Mouse (Mus musculus) adrenal gland, postnatal 36 days (tissue): ENCODE measurements at regions not wholly inside any gene's neighbourhood (a gene's known extent, or its start where the extent isn't known, plus 50 kb on each side); places are given as distances from the start of the nearest gene placed in this dataset.

Source experiments
- DNase-seq, 2 experiments: peaks; one replicate each; pipeline ENCODE4 v3.0.0; 2021; ENCODE audit warnings: mixed read lengths in 1 of 2

DNA sequence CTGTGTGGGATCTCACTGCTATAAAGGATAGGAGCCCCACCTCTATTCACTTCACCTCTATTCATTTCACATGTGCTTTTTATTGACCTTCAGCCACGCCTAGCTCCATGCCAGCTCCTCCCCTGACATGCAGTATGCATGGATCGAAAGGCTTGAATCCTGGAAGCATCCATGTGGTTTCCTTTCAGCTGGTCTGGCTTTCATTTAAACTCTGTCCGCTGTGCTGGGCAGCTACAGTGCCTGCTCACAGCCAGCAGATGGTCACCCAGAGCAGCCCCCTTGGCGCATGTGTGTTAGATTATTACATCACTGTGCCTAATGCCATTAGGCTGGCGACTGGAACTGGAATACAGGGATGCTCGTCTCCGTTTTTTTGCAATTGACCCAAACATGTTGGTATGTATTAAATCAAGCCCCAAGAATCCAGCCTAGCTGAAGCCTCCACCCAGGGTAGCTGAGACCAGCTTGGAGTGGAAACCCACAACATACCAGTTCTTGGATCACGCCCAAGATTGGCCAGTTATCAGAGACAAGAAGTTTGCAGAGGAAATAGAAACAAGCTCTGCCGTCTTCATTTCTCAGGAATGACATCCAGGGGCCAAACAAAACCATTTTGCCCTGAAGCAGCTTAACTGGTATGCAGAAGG lies 113.2 kb downstream of the Inhbb start:
- no peak for DNase-seq

DNA sequence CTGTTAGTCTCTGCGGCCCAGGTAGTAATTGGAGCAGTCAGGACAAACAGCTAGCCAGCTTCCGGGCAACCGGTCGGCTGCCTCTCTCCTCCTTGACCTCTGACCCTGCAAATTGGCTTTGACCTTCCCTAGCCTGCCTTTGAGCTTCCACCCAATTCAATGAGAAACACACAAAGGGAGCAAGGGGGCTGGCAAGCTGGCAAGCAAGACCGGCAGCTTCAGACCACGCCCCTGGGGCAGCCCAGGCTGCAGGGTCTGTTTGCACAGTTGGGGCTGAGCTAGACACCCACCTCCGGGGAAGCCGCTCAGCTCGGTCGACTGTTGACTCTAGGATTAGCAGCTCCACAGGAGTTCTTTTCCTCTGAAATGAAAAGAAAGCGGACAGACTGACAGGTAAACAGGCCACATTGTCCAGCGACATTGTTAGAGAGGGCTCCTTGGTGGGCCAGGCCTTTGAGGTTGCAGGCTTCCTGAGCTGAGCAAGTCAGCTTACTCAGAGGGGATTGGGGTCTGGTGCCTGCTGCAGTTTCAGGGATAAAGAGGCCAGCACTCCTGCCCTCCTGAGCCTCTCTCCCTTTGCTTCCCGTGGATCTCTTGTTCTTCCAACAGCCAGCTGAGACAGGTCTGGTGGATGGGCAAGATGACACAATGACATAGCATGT lies 116.6 kb downstream of the Inhbb start:
- DNase-seq: no peak

DNA sequence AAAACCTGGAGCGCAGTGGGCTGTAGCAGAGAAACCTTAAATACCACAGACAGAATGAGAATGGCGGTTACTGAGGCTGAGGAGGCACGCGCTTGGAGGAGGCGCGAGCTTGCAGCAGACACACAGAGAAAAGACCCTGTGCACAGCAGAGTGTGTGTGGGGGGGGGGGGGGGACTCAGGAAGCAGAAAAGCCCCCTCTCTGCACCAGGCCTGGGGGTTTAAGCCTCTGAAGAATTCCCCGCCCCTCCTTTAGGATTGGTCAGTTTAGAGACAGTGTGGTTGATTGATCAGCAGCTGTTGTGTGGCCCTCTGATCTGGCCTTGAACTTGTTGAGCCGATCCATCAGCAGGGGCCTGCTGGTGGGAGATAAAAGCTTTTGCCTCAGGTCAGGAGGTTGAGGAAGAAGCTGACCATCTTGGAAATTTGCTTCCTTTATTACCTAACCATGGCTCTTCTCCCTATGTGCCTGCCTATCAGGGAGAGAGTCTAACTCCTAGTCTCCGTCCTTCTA lies 117.5 kb downstream of the Inhbb start:
- no peak for DNase-seq

DNA sequence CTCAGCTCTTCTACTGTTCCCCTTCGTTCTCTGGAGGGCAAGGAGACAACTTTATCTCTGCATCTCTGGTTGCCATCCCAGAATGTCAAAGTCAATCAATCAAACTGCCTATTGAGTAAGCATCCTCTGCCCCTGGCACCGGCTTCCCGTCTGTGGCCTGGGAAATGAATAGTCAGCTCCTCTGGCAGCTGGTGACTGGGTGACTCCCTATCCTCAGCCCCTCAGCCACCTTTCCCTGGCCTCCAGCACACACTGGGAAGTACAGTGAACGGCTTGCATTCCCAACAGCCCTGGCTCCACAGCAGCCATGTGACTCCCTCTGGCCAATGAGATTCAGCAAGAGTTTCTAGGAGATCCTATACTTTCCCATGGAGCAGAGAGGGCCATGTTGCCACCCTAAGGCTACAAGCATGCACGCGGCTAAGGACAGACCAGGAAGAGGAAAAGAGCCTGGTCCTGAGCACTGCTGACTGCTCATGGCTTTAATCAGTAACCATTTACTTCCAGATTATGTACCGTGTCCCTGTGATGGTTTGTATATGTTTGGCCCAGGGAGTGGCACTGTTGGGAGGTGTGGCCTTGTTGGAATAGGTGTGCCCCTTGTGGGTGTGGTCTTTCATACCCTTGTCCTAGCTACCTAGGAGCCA lies 119.6 kb downstream of the Inhbb start:
- peak; percentile 55 to 66 for DNase-seq

DNA sequence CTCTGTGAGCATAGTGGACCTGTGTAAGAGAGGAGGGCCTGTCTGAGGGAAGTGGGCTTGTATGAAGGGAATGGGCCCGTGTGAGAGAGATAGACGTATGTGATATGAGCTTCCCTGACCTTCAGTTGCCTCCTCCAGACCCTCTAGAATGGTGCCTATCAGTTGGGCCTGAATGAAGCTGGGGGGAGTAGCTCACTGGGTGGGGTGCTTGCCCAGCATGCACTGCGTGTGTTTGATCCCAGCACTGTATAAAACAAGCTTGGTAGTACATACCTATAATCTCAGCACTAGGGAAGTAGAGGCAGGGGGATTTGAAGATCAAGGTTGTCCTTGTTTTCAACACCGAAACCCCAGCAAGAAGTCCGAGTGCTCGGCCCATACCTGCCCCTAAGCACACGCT lies 120.1 kb downstream of the Inhbb start:
- no peak for DNase-seq

DNA sequence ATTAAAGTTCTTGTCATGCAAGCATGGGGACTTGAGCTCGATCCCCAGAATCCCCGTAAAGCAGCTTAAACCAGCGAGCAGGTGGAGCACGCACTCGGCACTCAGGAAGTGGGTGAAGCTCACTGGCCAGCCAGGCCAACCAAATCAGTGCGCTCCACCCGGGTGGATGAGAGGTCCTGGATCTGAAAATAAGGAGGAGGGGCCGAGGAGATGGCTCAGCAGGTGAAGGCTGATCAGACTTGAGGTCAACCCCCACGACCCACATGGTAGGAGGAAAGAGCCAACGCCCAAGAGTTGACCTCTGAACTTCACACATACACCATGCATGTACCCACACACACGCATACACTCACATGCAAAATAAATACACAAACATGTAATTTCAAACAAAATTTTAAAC lies 120.8 kb downstream of the Inhbb start:
- no peak for DNase-seq

DNA sequence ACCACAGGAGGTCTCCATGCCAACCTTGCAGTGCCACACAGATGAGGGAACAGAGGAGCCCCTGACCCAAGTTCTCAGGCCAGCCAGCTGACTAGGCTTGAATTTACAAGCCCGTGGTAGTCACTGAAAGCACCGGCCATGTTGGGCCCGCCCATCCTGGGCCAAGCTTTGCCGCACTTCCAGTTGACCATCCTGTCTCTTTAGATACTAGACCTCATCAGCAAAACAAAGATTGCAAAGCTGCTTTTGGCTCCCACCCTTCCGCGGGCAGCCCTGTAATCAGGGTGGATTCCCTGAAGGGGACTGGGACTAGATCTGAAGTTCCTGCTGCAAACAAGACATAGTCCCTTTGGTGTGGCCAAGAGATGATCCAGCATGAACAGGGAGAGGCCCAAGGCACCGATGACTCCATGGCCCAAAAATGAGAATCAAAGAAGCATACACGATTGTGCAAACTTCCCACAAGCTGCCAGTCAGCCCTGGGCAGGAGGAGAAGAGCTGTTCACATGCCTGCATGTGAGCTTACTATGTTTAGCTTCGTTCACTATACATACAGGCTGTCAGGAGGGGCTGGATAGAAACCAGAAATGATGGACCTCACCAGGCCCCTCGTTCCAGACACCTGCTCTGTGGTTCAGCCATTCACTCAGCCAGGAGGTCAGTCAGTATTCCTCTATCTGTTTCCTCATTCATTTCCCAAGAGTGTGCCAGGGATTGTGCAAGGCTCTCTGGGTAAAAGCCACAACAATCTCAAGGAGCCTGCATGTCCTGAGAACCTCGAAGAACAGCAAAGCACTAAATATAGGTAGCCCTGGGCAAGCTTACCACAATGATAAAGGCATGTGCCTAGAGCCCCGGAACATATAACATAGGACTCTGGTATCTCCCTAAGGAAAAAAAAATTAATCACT lies 122.0 kb downstream of the Inhbb start:
- DNase-seq: peak; percentile 42 to 45

DNA sequence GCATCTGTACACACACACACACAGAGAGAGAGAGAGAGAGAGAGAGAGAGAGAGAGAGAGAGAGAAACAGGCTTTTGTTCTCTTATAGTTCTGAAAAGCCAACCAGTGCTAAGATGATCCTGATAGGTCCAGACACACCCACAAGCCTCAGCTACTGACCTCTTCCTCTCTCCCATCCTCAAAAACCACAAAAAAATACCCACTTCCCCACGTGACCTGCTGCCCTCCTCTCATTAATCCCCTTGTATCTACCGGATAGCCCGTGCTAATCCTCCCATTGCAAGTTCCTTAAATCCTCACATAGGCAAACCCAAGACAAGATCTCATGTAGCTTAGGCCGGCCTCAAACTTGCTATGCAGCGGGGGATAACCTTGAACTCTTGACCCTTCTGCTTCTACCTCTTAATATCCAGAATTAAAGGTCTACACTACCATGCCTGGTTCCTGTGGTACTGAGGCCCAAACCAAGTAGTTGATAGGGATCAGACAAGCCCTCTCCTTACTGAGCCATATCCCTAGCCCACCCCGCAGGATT lies 123.3 kb downstream of the Inhbb start:
- DNase-seq: no peak

DNA sequence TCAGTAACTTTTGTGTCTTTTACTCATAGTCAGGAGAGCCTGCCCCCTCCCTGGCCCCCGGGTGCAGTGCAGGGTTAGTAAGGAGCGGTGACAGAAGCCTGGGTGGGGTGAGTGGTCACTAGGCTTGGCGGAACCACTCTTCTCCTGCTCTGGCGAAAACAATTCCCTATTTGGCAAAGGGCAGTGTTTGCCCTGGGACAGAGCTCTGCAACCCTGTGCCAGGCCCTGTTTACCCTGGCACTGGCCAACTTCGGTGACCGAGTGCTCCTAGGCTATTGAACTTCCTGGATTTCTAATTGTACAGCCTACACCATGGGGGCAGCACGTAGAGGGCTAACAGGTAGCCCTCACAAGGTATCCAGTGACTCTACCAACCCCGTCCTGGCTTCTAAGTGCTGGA lies 126.9 kb downstream of the Inhbb start:
- peak in 1 of 2 experiments; percentile 35 for DNase-seq

DNA sequence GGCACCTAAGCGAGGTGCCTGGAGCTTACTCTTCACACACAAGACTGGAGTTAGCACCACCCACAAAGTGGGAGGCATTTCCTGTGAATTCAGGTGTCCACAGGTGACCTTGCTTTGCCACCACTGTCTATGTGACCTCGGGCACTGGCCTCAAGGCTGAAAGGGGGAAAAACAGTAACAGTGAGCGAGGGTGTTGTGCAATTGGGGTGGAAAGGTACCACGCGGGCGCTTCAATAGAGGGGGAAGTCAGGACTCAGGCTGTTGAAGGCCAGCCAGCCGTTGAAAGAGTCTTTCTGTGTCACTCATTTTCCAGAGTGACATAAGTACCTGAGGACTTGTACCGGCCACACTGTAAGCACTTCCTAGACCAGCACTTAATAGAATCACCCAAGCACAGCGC lies 128.2 kb downstream of the Inhbb start:
- peak in 1 of 2 experiments; percentile 26 for DNase-seq

DNA sequence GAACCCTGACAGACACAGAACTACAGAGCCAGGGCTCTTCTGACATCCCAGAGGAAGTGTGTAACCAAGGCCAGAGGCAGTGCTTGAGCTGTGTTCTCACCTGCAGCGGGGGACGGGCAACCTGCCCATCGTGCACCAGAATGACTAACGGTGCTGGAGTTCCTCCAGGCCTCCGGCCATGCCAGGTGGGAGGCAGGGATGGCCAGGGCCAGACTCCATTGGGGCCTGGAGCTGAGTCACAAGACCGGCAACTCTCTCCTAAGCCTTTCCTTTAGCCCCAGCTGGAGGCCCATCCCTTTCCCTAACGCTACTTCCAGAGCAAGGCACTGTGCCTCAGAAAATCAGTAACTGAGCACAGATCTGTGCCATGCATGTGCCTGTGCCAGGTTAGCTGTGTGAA lies 129.8 kb downstream of the Inhbb start:
- peak; percentile 74 to 82 for DNase-seq

DNA sequence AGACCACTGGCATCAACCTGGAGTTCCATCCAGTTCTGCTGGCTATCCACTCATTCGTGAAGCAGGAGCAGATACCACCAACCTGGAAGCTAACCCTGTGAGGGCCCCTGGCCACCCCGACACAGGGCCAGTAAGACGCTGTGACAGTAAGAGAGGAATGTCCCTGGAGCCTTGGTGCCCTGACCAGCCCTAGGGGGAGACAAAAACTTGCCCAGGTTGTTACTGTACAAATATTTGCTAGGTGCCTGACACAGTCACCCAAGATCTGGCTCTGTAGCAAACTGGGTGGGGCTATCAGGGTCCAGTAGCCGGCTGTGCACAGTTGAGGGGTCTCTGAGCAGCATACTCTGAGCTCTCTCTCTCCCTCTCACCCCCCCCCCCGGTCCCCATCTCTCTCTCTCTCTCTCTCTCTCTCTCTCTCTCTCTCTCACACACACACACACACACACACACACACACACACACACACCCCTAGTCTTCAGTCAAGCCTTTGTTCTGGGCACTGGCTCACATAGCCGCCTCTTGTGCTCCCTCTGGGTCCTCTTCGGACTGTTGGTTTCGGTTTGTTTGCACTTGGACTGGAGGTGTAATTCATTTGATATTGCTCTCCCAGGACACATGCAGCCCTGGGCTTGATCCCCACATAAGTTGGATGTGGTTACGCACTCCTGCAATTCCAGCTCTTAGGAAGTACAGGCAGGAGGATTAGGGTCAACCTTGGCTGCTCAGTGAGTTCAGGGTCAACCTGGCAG lies 131.7 kb downstream of the Inhbb start:
- no peak for DNase-seq

DNA sequence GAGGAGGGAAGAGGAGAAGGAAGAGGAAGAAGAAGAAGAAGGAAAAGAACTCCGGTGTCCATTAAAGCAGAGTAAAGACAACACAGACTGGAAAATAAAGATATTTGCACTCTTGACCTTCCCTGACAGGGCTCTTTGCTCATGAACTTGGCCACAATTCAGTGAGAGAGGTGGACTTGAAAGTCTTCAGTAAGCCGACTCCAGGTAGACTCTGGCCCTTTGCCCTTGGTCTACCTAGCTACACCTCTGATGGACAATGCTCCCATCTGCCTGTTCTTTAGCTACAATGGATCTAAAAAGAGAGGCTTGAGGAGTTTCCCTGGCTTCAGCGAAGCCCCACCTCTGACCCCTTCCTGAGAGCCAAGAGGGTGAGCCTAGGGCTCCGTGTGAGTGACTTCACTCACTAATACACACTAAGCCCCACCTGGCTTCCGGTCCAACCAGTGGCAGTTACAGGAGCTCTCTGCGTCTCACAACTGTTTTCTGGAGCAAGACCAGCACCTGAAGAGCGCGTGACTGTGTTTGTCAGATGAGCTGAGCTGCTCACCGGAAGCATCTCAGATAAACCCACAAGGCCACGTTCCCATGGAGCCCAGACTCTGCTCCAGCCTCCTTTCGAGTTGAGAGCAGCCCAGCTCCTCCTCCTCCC lies 132.4 kb downstream of the Inhbb start:
- DNase-seq: no peak

DNA sequence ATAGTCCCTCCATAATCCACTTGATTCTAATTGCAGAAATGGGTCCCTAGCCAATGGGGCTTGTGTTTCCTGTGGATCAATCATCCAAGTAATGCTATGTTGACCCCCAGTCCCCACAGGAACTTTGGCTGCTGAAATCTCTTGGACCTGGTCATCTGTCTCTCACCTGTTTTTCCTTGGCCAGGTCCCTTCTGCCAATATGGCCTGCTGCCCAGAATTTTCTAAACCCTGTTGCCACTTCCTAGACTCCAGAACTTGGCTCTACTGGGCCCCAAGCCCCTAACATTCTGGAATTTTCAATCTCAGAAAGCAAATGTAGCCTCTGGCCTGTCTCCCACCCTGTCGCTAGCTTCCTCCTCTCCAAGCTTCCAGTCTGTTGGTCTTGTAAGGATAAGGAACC lies 139.6 kb downstream of the Inhbb start:
- no peak for DNase-seq

DNA sequence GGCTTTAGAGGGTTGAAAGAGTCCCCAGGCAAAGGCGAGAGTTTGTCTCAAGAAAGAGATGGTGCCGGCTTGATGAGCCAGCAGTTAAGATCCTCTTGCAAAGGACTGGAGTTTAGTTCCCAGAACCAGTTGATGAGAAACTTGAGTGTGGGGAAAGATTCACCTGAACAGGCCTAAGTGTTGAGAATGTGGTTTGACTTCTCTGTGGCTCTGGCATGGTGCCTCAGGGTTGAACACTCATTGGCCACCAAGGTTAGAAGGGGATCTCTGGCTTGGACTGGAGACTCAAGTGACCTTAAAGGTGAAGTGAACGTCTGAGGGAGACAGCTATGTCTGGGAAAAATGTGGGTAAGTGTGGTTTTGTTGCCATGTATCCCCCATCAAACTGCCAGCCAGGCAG lies 142.8 kb downstream of the Inhbb start:
- peak in 1 of 2 experiments; percentile 16 for DNase-seq

DNA sequence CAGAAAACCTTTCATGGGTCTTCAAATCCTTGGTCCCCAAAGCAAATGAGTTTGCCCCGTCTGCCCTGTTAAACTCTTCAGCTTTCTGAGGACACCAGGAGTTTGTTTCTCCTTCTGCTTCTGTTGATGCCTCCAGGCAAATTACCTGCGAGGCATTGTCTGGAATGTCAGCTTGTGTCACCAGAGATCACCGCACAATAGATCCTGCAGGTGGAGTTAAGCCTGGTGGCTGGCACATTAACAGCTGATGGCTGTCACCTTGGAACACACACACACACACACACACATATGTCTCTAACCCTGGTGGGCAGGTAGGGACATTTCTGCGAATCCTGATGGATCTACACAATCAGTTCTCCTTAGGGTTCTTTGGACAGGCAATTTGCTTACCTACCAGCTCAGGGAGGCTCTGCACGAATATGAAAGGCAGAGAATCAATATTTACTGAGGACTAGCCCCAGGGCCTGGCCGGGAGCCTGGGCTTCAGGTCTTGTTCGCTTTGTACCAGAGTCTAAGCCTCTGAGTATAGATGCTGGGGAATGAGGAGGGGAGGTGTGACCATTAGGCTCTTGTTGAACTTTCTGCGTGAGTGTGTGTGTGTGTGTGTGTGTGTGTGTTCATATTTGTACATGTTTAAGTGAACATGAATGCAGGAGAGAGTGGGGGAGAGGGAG lies 143.4 kb downstream of the Inhbb start:
- DNase-seq: no peak

DNA sequence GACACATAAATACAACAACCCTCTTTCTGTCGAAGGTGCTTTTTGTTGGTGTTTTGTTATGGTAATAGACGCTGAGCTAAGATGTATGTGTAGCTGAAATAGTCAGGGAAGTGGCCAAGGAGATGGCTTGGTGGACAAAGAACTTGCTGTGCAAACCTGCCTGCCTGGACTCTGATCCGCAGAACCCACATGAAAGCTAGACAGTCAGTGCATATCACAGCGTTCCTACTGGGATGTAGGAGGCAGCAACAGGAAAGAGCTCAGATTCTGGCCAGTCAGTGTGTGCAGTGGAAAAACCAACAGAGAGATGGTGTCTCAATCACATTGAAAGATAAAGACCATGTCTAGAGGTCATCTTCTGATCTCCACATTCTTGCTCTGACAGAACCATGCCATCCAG lies 144.1 kb downstream of the Inhbb start:
- no peak for DNase-seq

DNA sequence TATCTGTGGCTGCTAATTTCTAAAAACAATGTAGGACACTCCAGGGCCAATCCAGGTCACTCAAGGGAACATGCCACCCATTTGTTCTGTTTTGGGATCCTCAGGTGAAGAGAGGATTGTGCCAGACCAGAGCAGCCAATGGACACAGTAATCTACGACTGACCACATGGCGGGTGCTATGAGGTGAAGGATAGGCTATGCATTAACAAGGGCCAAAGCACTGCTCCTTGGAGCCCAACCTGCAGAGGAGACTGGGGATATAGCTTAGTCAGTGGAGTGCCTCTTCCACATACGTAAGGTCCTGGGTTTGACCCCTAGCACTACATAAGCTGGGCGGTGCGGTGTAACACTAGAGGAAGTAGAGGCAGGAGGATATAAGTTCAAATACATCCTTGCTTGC lies 156.0 kb downstream of the Inhbb start:
- no peak for DNase-seq

DNA sequence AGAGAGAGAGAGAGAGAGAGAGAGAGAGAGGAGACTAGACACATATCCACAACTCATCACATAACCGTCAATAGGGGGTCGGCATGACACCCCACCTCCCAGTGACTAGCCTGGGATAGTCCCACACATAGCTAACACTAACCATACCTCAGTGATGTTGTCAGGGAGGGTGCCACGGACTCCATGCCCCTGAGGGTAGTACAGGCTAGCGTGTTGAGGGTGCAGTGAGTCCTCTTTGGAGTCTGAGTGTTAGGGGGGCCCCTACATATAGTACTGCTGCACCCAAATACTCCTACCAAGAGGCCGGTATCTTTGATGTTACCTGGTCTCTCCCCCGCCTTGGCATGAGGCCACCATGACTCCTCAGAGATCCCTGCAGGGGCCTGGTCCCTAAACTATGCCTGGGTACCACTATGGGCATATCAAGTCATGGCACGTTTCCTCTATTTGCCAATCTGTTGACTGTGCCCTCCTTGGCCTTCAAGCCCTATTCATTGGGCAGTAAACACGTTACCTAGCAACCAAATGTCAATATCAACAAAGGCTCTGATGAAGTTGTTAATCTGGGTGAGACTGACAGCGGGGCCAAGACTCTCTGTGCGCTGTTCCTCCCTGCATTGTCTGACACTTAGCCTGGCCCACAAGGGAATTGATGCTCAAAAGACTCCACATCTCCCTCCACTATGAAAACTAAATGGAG lies 156.7 kb downstream of the Inhbb start:
- no peak for DNase-seq

DNA sequence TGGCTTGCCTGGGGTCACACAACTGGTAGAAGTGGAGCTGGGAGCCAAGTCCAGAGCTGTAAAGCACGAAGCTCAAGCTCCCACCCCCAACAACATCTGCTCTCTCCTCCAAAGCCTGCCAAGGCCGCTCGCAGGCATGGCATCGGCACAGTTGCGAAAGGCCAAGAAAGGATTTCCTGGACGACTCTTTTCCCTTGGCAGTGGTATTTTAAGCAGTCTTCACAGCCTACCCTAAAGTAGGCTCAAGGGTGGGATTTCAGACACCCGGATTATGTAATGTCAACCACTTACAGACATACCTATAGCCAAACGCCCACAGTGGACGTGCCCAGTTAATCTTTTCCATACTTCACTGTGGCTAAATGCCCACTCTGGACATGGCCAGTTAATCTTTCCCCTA lies 162.6 kb downstream of the Inhbb start:
- peak; percentile 46 to 56 for DNase-seq
